Mouse (Mus musculus) neural tube, embryonic 11.5 days (tissue): ENCODE measurements at regions not wholly inside any gene's neighbourhood (a gene's known extent, or its start where the extent isn't known, plus 50 kb on each side); places are given as distances from the start of the nearest gene placed in this dataset.

ENCODE experiments used
- ATAC-seq: fragments of 200-750 bp; cut with Nextera tagmentation; 2 replicates; pipeline ENCODE4 v1.8.0; 2017; ENCODE audit warnings: moderate number of reproducible peaks, mild to moderate bottlenecking, moderate TSS enrichment, moderate library complexity; ENCODE audit not compliant: insufficient read depth, low FRiP score, low TSS enrichment
- DNase-seq: peaks from one replicate; pipeline ENCODE4 v3.0.0-alpha.2; 2015; ENCODE audit warnings: low spot score
- H3K27ac ChIP-seq: fragments of 300-500 bp; sonication (generic); 2 replicates; pipeline ENCODE4 v1.5.1; 2014; ENCODE audit warnings: low read depth, mild to moderate bottlenecking, low read length
- H3K27me3 ChIP-seq: fragments of 300-500 bp; sonication (generic); 2 replicates; pipeline ENCODE4 v1.6.1; 2014; ENCODE audit warnings: mild to moderate bottlenecking, low read length, mixed read lengths; ENCODE audit not compliant: control insufficient read depth, insufficient read depth
- H3K36me3 ChIP-seq: fragments of 300-500 bp; sonication (generic); 2 replicates; pipeline ENCODE4 v1.6.1; 2014; ENCODE audit warnings: mild to moderate bottlenecking, low read length, moderate library complexity, mixed read lengths; ENCODE audit not compliant: control insufficient read depth, insufficient read depth
- H3K4me1 ChIP-seq: fragments of 300-500 bp; sonication (generic); 2 replicates; pipeline ENCODE4 v1.6.1; 2014; ENCODE audit warnings: low read length, mixed read lengths; ENCODE audit not compliant: control insufficient read depth, insufficient read depth
- H3K4me2 ChIP-seq: fragments of 300-500 bp; sonication (generic); 2 replicates; pipeline ENCODE4 v1.6.1; 2014; ENCODE audit warnings: low read depth, mild to moderate bottlenecking, moderate library complexity
- H3K4me3 ChIP-seq: fragments of 300-500 bp; sonication (generic); 2 replicates; pipeline ENCODE4 v1.5.1; 2014; ENCODE audit warnings: low read depth, low read length
- H3K9ac ChIP-seq: fragments of 300-500 bp; sonication (generic); 2 replicates; pipeline ENCODE4 v1.6.1; 2014; ENCODE audit warnings: mild to moderate bottlenecking, low read length
- H3K9me3 ChIP-seq: fragments of 300-500 bp; sonication (generic); 2 replicates; pipeline ENCODE4 v1.6.1; 2016; ENCODE audit warnings: low read length; ENCODE audit not compliant: control insufficient read depth
- WGBS: fragments of 180-500 bp; shearing (Covaris S2); extraction: QIAGEN DNeasy Blood & Tissue Kit; methylation state at CpG from one replicate; pipeline ENCODE4 v1.1.7; 2014; 5-methylcytosine and 5-hydroxymethylcytosine counted together

- no peaks in the 10 kb centered on the region for H3K27me3 ChIP-seq
- no peak overlapping the region for H3K9ac ChIP-seq
- 89% methylated on average over 2 of the region's 2 CpGs for WGBS
- DNase-seq (no peak), ATAC-seq (no peak)
- H3K4me1 ChIP-seq: no peaks in the 10 kb centered on the region
- no peak overlapping the region for H3K4me2 ChIP-seq
- H3K9me3 ChIP-seq: no peaks in the 10 kb centered on the region
- no peak overlapping the region for H3K4me3 ChIP-seq
- no peak overlapping the region for H3K27ac ChIP-seq
- H3K36me3 ChIP-seq: no peaks in the 10 kb centered on the region
These were observed 192.8 kb upstream of the Ajap1 start for GRCm38 (mm10) chr4:153675431-153675830.

GRCm38 (mm10) chr4:153679151-153679550 lies 196.5 kb upstream of the Ajap1 start:
- Histone ChIP-seq H3K27me3 (no peaks in the 10 kb centered on the region), H3K36me3 (no peaks in the 10 kb centered on the region), H3K27ac (no peak overlapping the region), H3K9ac (no peak overlapping the region), H3K4me3 (no peak overlapping the region), H3K4me1 (no peaks in the 10 kb centered on the region), H3K4me2 (no peak overlapping the region), H3K9me3 (no peaks in the 10 kb centered on the region)
- WGBS: 30% methylated on average over 12 of the region's 12 CpGs
- no peak for ATAC-seq
- DNase-seq: peak; percentile 69

DNA sequence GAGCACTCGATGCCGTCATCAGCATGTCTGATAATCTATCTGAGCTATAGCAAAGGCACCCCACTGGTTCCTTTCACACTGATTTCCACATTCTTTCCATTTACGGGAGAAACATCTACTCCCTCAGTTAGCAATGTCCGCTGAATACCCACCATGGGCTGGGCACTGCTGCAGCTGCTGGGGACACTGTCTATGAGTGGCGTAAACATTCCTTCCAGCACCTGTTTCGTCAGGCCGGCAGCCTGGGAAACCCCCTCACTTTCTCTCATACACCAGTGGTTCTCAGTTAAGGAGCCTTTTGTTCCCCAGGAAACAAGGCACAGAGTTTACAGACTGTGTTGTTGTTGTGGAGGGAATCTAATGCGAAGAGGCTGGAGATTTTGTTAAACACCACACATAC lies 205.8 kb upstream of the Ajap1 start:
- Histone ChIP-seq H3K4me2 (no peak overlapping the region), H3K36me3 (no peaks in the 10 kb centered on the region), H3K4me1 (no peaks in the 10 kb centered on the region), H3K9me3 (no peaks in the 10 kb centered on the region), H3K27me3 (no peaks in the 10 kb centered on the region), H3K9ac (no peak overlapping the region), H3K27ac (no peak overlapping the region), H3K4me3 (no peak overlapping the region)
- ATAC-seq (no peak), DNase-seq (no peak)
- WGBS: 56% methylated on average over 8 of the region's 8 CpGs

GRCm38 (mm10) chr4:153693881-153694280 lies 211.3 kb upstream of the Ajap1 start:
- Histone ChIP-seq H3K4me3 (no peak overlapping the region), H3K27ac (no peak overlapping the region), H3K9me3 (no peaks in the 10 kb centered on the region), H3K4me2 (no peak overlapping the region), H3K27me3 (no peaks in the 10 kb centered on the region), H3K36me3 (no peaks in the 10 kb centered on the region), H3K9ac (no peak overlapping the region), H3K4me1 (peaks cover 9% of the 10 kb centered on the region)
- ATAC-seq (no peak), DNase-seq (no peak)
- 84% methylated on average over 12 of the region's 12 CpGs for WGBS

DNA sequence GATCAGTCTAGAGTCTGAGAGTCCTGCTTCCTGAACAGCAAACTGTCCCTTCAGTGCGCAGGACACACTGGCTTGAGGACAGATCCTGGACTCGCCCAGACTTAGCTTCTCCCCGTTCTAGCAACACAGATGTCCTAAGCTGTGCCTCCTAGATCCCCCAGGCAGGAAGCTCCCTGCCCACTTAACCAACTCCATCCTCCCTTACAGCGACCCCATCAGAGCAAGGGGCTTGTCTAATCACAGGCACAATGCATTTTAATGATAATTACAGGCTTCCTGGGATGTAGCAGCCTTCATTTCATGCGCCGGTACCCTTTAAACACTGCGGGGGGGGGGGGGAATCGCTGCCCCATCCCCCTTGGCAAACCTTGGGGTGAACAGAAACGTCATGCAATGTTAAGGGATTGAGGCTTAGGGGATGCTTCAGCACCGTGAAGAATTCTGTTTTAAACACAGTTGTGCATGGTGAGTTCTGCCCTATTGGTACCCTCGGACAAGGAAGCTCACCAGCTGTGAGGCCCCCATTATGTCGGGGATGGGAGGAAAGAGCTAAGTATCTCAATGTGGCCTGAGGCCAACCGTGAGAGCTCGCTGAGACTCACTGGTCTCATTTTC lies 213.9 kb upstream of the Ajap1 start:
- Histone ChIP-seq H3K27me3 (0 out of 2 replicates have a peak, but pooled peaks cover 2% of the 10 kb centered on the region), H3K9ac (no peak overlapping the region), H3K4me2 (0 out of 2 replicates have a peak overlapping the region, but pooled peaks have one; percentile 2), H3K9me3 (no peaks in the 10 kb centered on the region), H3K4me1 (peaks cover 9% of the 10 kb centered on the region), H3K27ac (no peak overlapping the region), H3K36me3 (no peaks in the 10 kb centered on the region), H3K4me3 (no peak overlapping the region)
- 14% methylated on average over 14 of the region's 14 CpGs for WGBS
- ATAC-seq: peak; percentile 84
- peak; percentile 64 for DNase-seq

DNA sequence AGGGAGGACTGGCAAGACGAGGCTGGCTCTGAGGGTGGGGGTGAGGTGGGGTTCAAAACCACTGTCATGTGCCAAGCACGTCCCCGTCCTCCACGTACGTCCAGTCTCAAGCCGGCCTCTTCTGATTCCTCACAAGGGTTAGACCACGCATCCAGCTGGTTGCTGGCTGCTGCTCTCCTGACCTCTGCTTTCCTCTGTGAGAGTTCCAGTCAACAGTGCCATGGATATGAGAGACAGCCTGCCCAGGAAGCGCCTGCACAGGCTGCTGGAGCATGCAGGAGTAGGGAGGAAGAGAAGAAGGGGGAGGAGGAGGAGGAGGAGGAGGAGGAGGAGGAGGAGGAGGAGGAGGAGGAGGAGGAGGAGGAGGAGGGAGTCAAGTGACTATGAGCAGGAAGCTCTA lies 224.6 kb upstream of the Ajap1 start:
- Histone ChIP-seq H3K36me3 (no peaks in the 10 kb centered on the region), H3K9me3 (no peaks in the 10 kb centered on the region), H3K9ac (no peak overlapping the region), H3K4me3 (no peak overlapping the region), H3K27ac (no peak overlapping the region), H3K4me2 (no peak overlapping the region), H3K27me3 (no peaks in the 10 kb centered on the region), H3K4me1 (no peaks in the 10 kb centered on the region)
- DNase-seq (no peak), ATAC-seq (no peak)
- 56% methylated on average over 7 of the region's 8 CpGs for WGBS

DNA sequence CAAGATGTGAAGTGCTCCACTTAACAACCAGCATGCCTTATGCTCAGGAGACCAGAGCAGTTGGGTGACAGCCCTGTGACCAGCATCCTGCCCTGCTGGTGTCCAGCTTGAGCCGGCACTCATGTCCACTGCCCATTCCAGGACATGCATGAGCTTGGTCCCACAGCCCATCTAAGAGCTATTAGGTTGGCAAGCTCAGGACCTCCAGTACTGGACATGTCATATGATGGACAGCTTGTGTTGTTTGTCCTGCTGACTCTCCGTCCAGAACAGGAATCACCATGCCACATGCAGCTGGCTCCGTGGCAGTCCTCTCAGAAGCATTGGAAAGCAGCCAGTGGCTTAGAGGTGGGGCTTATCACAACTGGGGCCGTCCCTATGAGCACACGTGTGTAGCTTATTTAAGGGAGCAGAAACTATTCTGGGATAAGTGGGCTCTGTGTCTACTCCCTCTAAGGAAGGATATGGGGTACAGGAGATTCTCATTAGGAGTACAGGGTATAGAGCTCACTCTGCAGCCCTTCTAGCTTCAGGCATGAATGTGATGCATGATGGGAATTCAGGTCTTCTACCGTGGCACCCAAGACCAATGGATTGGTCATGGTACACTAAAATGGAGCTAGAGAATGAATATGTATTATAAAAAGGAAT lies 232.5 kb upstream of the Ajap1 start:
- WGBS: 63% methylated on average over 6 of the region's 6 CpGs
- Histone ChIP-seq H3K36me3 (no peaks in the 10 kb centered on the region), H3K27me3 (no peaks in the 10 kb centered on the region), H3K9me3 (no peaks in the 10 kb centered on the region), H3K4me2 (no peak overlapping the region), H3K4me1 (no peaks in the 10 kb centered on the region; the same call in 1 of the 2 replicates), H3K4me3 (no peak overlapping the region), H3K27ac (no peak overlapping the region), H3K9ac (no peak overlapping the region)
- no peak for DNase-seq
- ATAC-seq: no peak

- H3K9me3 ChIP-seq: no peaks in the 10 kb centered on the region
- H3K27ac ChIP-seq: no peak overlapping the region
- no peak overlapping the region for H3K9ac ChIP-seq
- DNase-seq (no peak), ATAC-seq (no peak)
- no peaks in the 10 kb centered on the region; the same call in 1 of the 2 replicates for H3K4me1 ChIP-seq
- no peaks in the 10 kb centered on the region for H3K27me3 ChIP-seq
- 80% methylated on average over 12 of the region's 12 CpGs for whole genome bisulfite sequencing
- H3K4me2 ChIP-seq: no peak overlapping the region
- H3K36me3 ChIP-seq: no peaks in the 10 kb centered on the region
- no peak overlapping the region for H3K4me3 ChIP-seq
These were observed 234.7 kb upstream of the Ajap1 start for GRCm38 (mm10) chr4:153717273-153717672.

- WGBS: 91% methylated on average over 14 of the region's 14 CpGs
- peaks cover 3% of the 10 kb centered on the region; the same call in 1 of the 2 replicates for H3K4me1 ChIP-seq
- no peak overlapping the region for H3K4me3 ChIP-seq
- no peaks in the 10 kb centered on the region for H3K9me3 ChIP-seq
- no peak overlapping the region for H3K9ac ChIP-seq
- no peak overlapping the region for H3K27ac ChIP-seq
- DNase-seq: no peak
- ATAC-seq: no peak
- no peak overlapping the region for H3K4me2 ChIP-seq
- H3K27me3 ChIP-seq: no peaks in the 10 kb centered on the region
- H3K36me3 ChIP-seq: no peaks in the 10 kb centered on the region
These were observed 233.0 kb upstream of the A430005L14Rik start for GRCm38 (mm10) chr4:153724045-153724444.
